Mouse (Mus musculus) embryonic facial prominence, embryonic 10.5 days (tissue): ENCODE data around the gene Tmem177. TPM values are rescaled to one million over a fixed set of nuclear protein-coding genes. Genes with fewer than 3 reads are reported as not detected.

Source experiments
- DNase-seq: peaks from one replicate; pipeline ENCODE4 v3.0.0-alpha.2; 2017; ENCODE audit warnings: low spot score
- H3K27ac ChIP-seq: fragments of 300-500 bp; sonication (generic); replicated peaks from 2 replicates; pipeline ENCODE4 v1.5.1; 2016; ENCODE audit warnings: mild to moderate bottlenecking
- H3K27me3 ChIP-seq: fragments of 300-500 bp; sonication (generic); replicated peaks from 2 replicates; pipeline ENCODE4 v1.6.1; 2016; ENCODE audit warnings: low read depth, mild to moderate bottlenecking; ENCODE audit not compliant: poor library complexity, severe bottlenecking
- H3K36me3 ChIP-seq: fragments of 300-500 bp; sonication (generic); replicated peaks from 2 replicates; pipeline ENCODE4 v1.6.1; 2016; ENCODE audit warnings: mild to moderate bottlenecking, moderate library complexity
- H3K4me1 ChIP-seq: fragments of 300-500 bp; sonication (generic); 2 replicates; pipeline ENCODE4 v1.6.1; 2016
- H3K4me3 ChIP-seq: fragments of 300-500 bp; sonication (generic); 2 replicates; pipeline ENCODE4 v1.5.1; 2016; ENCODE audit warnings: mild to moderate bottlenecking, moderate library complexity
- H3K9me3 ChIP-seq: fragments of 300-500 bp; sonication (generic); 2 replicates; pipeline ENCODE4 v1.6.1; 2016; ENCODE audit warnings: mild to moderate bottlenecking
- WGBS: fragments of 180-500 bp; shearing (Covaris S2); methylation state at CpG from one replicate; pipeline ENCODE4 v1.1.7; 2016; 5-methylcytosine and 5-hydroxymethylcytosine counted together
- polyA plus RNA-seq: library from polyadenylated mRNA; unstranded; fragments of >200 nt; fragmentation: Nextera tagmentation; extraction: Ambion mirVana; gene quantifications from 2 replicates; pipeline ENCODE4 v1.2.1, GENCODE M21; 2016

Gene Tmem177
- polyA plus RNA-seq: 10.4 and 10.9 TPM in 2 replicates

DNA sequence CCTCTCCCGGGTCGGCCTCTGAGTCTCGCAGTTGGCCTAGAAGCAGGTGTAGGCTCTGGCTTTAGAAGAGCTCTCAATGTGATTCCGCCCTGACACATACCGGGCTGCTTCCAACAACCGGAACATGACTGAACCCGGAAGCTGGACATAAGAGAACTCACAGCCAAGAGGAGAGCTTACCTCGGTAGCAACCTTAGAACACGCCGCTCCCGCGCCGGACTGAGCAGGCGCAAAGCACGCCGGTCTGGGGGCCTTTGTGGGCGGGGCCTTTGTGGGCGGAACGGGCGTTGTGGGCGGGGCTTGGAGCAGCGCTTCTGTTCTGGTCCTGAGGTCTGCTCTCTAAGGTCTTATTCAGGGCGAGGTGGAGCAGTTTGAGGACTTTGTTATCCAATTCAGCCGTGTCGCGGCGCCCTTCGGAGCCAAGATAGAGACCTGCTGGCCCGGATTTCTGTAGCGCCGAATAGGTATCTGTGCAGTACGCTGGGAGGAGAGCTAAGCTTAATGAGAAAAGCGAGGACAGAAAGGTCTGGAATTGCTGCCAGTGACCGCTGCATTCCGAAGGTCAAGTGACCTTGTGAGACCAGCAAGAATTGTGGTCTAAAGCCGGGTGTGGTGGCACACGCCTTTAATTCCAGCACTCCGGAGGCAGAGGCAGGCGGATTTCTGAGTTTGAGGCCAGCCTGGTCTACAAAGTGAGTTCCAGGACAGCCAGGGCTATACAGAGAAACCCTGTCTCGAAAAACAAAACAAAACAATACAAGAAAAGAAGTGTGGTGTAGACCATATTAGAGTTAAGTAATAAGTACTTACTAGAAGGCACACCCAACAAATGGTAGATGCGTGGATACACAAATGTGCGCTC, at the start of gene Tmem177:
TSS of gene Tmem177 (minus strand) at position 256 of the 862 bp plus-strand sequence.
- WGBS: 12% methylated on average over 42 of the region's 42 CpGs
- H3K9me3 ChIP-seq: no peaks in the 10 kb centered on the region
- peak within 1 kb of the TSS; percentile 82 for H3K27ac ChIP-seq

DNA sequence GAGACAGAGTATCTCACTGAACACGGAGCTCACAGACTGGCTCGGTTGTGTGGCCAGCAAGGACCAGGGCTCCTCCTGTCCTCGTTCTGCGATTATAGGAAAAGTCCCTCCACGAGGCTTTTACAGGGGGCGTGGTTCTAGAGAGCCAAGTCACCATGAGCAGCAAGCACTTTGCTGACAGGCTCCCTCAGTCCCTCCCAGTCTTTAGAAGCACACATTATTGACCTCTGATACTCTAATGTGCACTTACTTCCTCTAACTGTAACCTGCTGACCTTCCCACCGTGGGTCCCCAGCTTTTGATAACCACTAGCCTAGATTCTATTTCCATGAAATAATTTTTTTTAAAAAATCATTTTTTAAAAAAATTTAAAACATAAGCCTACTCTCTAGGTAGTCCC, 46.9 kb upstream of the Tmem177 start:
- no peaks in the 10 kb centered on the region for H3K27me3 ChIP-seq
- no peak for DNase-seq
- no peak overlapping the region for H3K4me3 ChIP-seq
- H3K9me3 ChIP-seq: no peaks in the 10 kb centered on the region
- H3K36me3 ChIP-seq: no peaks in the 10 kb centered on the region
- H3K27ac ChIP-seq: no peak overlapping the region
- whole genome bisulfite sequencing: 64% methylated on average over 7 of the region's 7 CpGs
- H3K4me1 ChIP-seq: peaks cover 7% of the 10 kb centered on the region

More for the DNA sequence above, at the start of gene Tmem177:
- peaks cover 12% of the 10 kb centered on the region for H3K4me1 ChIP-seq
- no peaks in the 10 kb centered on the region for H3K27me3 ChIP-seq
- peaks cover 26% of the 10 kb centered on the region for H3K36me3 ChIP-seq
- H3K4me3 ChIP-seq: peak within 1 kb of the TSS; percentile 67
- peak; percentile 97 for DNase-seq

DNA sequence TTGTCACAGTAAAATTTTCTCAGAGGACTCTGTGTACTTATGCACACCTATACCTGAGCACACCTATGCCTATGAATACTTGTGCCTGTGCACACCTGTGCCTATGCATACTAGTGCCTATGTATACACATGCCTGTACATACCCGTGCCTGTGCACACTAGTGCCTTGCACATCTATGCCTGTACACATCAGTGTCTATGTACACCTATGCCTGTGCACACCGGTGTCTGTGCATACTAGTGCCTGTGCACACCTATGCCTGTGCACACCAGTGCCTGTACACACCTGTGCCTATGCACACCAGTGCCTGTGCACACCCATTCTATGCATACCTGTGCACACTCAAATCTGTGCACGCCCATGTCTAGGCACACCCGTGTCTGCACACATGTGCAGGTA, 46.5 kb upstream of the Tmem177 start:
- H3K27ac ChIP-seq: no peak overlapping the region
- no peak overlapping the region for H3K4me3 ChIP-seq
- no peaks in the 10 kb centered on the region for H3K27me3 ChIP-seq
- no peak for DNase-seq
- WGBS: 93% methylated on average over 4 of the region's 4 CpGs
- no peaks in the 10 kb centered on the region for H3K36me3 ChIP-seq
- H3K9me3 ChIP-seq: no peaks in the 10 kb centered on the region
- peaks cover 7% of the 10 kb centered on the region for H3K4me1 ChIP-seq

DNA sequence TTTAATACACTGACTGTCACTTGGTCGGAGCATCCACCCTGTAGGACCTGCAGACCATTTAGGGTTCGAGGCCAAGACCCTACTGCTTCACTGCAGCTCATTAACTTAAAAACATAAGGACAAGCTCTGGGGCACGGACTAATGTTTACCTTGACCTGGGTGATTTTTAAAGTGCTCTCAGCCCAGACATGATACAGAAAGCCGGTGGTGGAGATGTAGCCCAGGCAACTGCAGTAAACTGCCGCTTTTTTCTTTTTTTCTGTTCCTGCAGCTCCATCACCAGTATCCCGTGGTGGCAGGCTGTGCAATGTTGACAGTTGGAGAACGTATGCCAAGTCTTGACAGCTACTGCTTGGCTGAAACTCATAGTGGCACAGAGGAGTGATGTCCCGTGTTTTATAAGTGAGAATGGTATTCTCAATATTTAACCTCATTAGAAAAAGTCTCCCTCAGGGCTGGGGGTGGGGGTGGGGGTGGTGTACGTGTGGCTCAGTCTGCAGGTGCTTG, 44.8 kb upstream of the Tmem177 start:
- no peak overlapping the region for H3K4me3 ChIP-seq
- no peaks in the 10 kb centered on the region for H3K27me3 ChIP-seq
- 73% methylated on average over 9 of the region's 9 CpGs for WGBS
- H3K27ac ChIP-seq: no peak overlapping the region
- no peaks in the 10 kb centered on the region for H3K9me3 ChIP-seq
- H3K4me1 ChIP-seq: no peaks in the 10 kb centered on the region
- H3K36me3 ChIP-seq: no peaks in the 10 kb centered on the region
- DNase-seq: no peak

DNA sequence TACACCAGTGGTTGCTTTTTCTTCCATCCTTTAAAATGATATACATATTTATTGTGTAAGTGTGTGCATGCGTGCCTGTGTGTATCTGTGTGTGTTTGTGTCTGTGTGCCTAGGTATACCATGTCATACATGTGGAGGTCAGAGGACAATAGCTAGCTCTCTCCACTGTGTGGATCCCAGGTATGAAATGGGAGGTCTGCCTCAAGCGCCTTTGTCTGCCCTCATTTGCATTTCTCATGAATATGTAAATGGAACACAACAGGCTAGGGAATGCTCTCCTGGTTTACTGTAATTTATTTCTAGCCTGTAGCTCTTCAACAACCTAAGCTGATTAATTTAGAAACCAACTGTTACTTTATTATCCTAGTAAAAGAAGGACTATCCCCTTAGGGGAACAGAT, 41.7 kb upstream of the Tmem177 start:
- DNase-seq: no peak
- H3K9me3 ChIP-seq: no peaks in the 10 kb centered on the region
- no peaks in the 10 kb centered on the region for H3K27me3 ChIP-seq
- H3K4me3 ChIP-seq: no peak overlapping the region
- H3K4me1 ChIP-seq: no peaks in the 10 kb centered on the region
- H3K27ac ChIP-seq: no peak overlapping the region
- no peaks in the 10 kb centered on the region for H3K36me3 ChIP-seq
- 72% methylated on average over 2 of the region's 2 CpGs for WGBS

DNA sequence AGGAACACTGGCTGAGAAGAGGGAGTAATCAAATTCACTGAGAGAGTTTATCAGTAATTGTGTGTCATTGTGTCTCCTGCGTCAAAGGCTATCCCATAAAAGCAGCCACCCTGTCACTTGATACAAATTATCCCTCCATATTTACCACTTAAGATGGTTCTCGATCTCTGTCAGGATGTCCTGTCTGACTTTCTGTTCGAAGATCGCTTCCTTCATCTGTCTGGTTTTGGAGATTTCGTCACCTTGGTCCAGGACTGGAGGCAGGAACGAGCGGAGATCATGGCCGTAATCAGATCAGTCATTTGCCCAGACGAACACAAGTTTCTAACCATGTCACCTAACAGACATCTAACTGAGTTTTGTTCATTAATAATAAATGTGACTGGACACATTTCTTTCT, 40.4 kb upstream of the Tmem177 start:
- no peaks in the 10 kb centered on the region for H3K36me3 ChIP-seq
- no peak for DNase-seq
- 88% methylated on average over 9 of the region's 9 CpGs for WGBS
- no peak overlapping the region for H3K27ac ChIP-seq
- H3K4me1 ChIP-seq: no peaks in the 10 kb centered on the region
- no peak overlapping the region for H3K4me3 ChIP-seq
- no peaks in the 10 kb centered on the region for H3K27me3 ChIP-seq
- no peaks in the 10 kb centered on the region for H3K9me3 ChIP-seq

DNA sequence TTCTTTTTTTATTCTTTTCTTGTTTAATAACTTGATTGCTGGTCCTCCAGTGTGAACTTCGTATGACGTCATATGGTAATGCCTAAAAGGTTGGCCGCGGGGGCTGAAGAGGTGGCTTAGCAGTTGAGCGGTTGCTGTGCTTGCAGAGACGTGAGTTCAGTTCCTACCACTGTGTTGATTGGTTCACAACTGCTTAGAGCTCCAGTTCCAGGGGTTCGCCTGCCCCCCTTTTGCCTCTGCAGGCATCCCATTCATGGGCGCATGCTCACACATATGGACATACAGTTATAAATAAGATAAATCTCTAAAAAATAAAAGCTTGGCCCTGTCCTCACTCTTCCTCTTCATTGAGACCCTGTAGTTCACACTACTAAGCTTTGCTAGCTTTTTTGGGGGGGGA, 37.1 kb upstream of the Tmem177 start:
- 92% methylated on average over 8 of the region's 8 CpGs for WGBS
- H3K36me3 ChIP-seq: no peaks in the 10 kb centered on the region
- no peak for DNase-seq

DNA sequence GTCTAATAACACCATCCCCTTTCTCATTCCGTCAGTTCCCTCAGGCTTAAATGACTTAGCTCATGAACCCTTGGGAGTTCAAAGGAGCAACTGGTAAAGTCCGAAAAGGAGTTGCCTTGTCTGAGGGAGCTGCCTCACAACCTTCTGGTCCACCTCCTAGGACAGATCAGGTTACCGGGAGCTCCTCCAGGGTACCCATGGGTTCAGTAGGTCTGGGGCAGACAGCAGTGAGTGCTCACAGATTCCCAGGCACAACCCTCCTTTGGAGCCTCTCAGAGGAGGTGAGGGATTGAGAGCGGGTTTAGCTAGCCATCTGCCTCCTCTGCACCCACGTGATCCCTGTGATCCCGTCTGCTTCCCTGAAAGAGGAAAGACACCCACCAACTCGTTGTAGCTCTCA, 23.9 kb upstream of the Tmem177 start:
- Histone ChIP-seq H3K36me3 (no peaks in the 10 kb centered on the region), H3K4me3 (no peak overlapping the region), H3K27me3 (no peaks in the 10 kb centered on the region), H3K27ac (no peak overlapping the region), H3K4me1 (peaks cover 6% of the 10 kb centered on the region), H3K9me3 (no peaks in the 10 kb centered on the region)
- DNase-seq: peak; percentile 14
- 31% methylated on average over 7 of the region's 7 CpGs for WGBS

More for the DNA sequence above, 37.1 kb upstream of the Tmem177 start:
- Histone ChIP-seq H3K27me3 (no peaks in the 10 kb centered on the region), H3K9me3 (no peaks in the 10 kb centered on the region), H3K4me3 (no peak overlapping the region), H3K27ac (no peak overlapping the region), H3K4me1 (no peaks in the 10 kb centered on the region)

DNA sequence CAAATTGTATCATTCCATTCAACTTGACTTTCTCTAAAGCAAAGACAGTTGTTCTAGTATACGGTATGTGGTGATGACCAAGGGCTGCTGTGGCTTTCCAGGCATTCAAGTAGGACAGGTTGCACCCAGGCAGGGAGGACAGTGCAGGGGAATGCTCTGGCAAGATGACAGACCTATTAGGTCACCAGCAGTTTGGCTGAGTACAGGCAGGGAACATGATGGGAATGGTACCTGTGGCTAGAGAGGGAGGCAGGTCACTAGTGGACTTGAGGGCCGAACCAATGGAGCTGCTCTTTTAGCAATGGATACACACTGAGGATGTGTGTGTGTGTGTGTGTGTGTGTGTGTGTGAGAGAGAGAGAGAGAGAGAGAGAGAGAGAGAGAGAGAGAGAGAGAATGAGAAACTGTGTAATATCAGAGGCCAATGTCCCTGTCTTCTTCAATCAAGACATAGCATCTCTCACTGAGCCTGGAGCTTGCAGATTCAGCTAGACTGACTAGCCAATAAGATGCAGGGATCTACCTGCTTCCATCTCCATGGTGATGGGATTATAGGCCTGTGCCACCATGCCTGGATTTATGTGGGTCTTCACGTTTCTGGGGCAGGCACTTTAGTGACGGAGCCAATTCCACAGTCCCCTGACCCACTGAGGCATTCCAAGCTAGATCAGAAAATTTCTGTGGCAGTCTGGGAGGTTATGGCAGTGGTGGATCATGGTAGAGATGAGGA, 18.6 kb upstream of the Tmem177 start:
- H3K27me3 ChIP-seq: no peaks in the 10 kb centered on the region
- H3K27ac ChIP-seq: no peak overlapping the region
- DNase-seq: no peak
- no peaks in the 10 kb centered on the region for H3K9me3 ChIP-seq
- 83% methylated on average over 4 of the region's 4 CpGs for WGBS
- no peaks in the 10 kb centered on the region for H3K36me3 ChIP-seq
- H3K4me1 ChIP-seq: no peaks in the 10 kb centered on the region
- no peak overlapping the region for H3K4me3 ChIP-seq

DNA sequence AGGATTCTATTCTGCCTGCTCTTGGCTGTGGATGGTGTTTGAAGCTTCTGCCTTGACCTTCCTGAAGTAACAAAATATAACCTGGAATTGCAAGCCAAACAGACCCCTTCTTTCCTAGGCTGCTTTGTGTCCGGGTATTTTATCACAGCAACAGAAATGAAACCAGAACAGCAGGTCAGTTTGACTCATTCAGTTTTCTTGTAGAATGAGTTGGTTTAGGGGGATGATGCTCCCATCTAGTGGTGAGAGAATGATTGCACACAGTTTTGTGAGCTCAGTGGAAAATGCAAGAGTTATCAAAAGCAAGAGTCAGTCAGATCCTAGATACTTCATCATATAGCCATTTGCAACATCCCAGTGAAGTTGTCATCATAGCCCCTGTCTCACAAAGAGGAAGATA, 16.7 kb upstream of the Tmem177 start:
- no peak for DNase-seq
- H3K4me1 ChIP-seq: no peaks in the 10 kb centered on the region
- H3K9me3 ChIP-seq: no peaks in the 10 kb centered on the region
- no peaks in the 10 kb centered on the region for H3K27me3 ChIP-seq
- H3K4me3 ChIP-seq: no peak overlapping the region
- WGBS: 71% methylated on average over 1 of the region's 1 CpGs
- no peaks in the 10 kb centered on the region for H3K36me3 ChIP-seq
- H3K27ac ChIP-seq: no peak overlapping the region

DNA sequence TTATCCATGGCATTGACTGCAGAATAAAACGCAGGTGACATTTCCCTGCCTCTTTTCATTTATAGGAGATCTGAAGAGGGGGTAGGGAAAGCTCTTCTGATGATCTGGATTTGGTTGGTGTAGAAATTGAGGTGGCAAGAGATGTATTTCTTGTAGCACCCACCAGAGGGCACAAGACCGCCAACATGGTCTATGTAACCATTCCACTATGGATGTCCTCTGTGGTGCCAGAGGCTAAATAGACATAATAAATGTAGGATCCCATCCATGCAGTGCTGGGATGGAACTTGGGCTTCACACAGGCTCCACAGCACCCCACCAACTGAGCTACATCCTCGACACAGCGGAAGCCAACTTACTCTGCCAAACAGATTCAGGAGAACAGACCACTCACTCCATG, 6.3 kb upstream of the Tmem177 start:
- no peak for DNase-seq
- no peaks in the 10 kb centered on the region for H3K4me1 ChIP-seq
- H3K9me3 ChIP-seq: no peaks in the 10 kb centered on the region
- no peaks in the 10 kb centered on the region for H3K36me3 ChIP-seq
- no peak overlapping the region for H3K4me3 ChIP-seq
- 57% methylated on average over 4 of the region's 4 CpGs for WGBS
- no peaks in the 10 kb centered on the region for H3K27me3 ChIP-seq
- H3K27ac ChIP-seq: no peak overlapping the region

DNA sequence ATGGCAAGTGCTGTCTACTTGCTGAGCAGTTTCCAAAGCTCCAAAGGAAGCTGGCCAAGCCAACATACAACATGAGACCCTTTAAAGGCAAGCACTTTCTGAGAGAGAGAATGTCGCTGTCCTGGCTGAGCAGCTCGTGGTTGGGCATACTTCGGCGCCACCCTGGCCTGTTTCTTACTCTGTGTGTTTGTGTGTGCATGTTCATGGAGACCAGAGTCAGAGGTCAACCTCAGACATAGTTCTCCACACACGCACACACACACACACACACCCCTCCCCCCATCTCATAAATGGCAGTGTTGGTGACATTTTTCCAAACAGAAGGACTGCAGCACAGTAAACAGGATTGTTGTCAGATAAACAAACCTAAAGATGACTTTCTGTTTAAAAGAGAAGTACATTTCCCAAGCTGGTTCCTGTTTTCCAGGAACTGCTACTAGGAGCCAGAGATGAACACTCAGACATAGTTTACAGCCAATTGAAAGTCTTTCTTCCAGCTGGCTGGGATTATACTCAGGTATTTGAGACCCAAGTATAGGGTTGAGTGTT, 3.9 kb upstream of the Tmem177 start:
- WGBS: 91% methylated on average over 5 of the region's 5 CpGs
- Histone ChIP-seq H3K4me1 (peaks cover 11% of the 10 kb centered on the region), H3K9me3 (no peaks in the 10 kb centered on the region), H3K27me3 (no peaks in the 10 kb centered on the region), H3K27ac (no peak overlapping the region), H3K4me3 (no peak overlapping the region), H3K36me3 (no peaks in the 10 kb centered on the region)
- no peak for DNase-seq
